Mouse (Mus musculus) liver, embryonic 13.5 days (tissue): ENCODE measurements around the gene Iqca. TPM values are rescaled to one million over a fixed set of nuclear protein-coding genes. Genes with fewer than 3 reads are reported as not detected.

Experiments used
- ATAC-seq: fragments of 200-750 bp; cut with Nextera tagmentation; 2 replicates; pipeline ENCODE4 v1.8.0; 2017; ENCODE audit warnings: low read depth, mild to moderate bottlenecking, moderate number of reproducible peaks, moderate library complexity
- DNase-seq: peaks from one replicate; pipeline ENCODE4 v3.0.0; 2022
- H3K27ac ChIP-seq: fragments of 300-500 bp; sonication (generic); 2 replicates; pipeline ENCODE4 v1.5.1; 2015; ENCODE audit warnings: moderate library complexity, mild to moderate bottlenecking, inconsistent platforms
- H3K27me3 ChIP-seq: fragments of 300-500 bp; sonication (generic); 2 replicates; pipeline ENCODE4 v1.6.1; 2015; ENCODE audit warnings: mild to moderate bottlenecking, inconsistent platforms
- H3K36me3 ChIP-seq: fragments of 300-500 bp; sonication (generic); 2 replicates; pipeline ENCODE4 v1.6.1; 2015; ENCODE audit warnings: mild to moderate bottlenecking, inconsistent platforms
- H3K4me1 ChIP-seq: fragments of 300-500 bp; sonication (generic); replicated peaks from 2 replicates; pipeline ENCODE4 v1.6.1; 2015; ENCODE audit warnings: inconsistent platforms
- H3K4me2 ChIP-seq: fragments of 300-500 bp; sonication (generic); 2 replicates; pipeline ENCODE4 v1.6.1; 2015; ENCODE audit warnings: inconsistent platforms, mild to moderate bottlenecking, moderate library complexity
- H3K4me3 ChIP-seq: fragments of 300-500 bp; sonication (generic); replicated peaks from 2 replicates; pipeline ENCODE4 v1.5.1; 2015; ENCODE audit warnings: mild to moderate bottlenecking, inconsistent platforms
- H3K9ac ChIP-seq: fragments of 300-500 bp; sonication (generic); 2 replicates; pipeline ENCODE4 v1.6.1; 2015; ENCODE audit warnings: mild to moderate bottlenecking, inconsistent platforms
- H3K9me3 ChIP-seq: fragments of 300-500 bp; sonication (generic); replicated peaks from 2 replicates; pipeline ENCODE4 v1.6.1; 2016; ENCODE audit warnings: inconsistent platforms
- WGBS: fragments of 180-500 bp; shearing (Covaris S2); methylation state at CpG from one replicate; pipeline ENCODE4 v1.1.7; 2015; ENCODE audit not compliant: insufficient replicate concordance; 5-methylcytosine and 5-hydroxymethylcytosine counted together
- polyA plus RNA-seq: library from polyadenylated mRNA; unstranded; fragments of >200 nt; fragmentation: Nextera tagmentation; extraction: Ambion mirVana; gene quantifications from 2 replicates; pipeline ENCODE4 v1.2.1, GENCODE M21; 2015

Gene Iqca
- polyA plus RNA-seq, 1 experiment from 2014 or later, result not detected

DNA sequence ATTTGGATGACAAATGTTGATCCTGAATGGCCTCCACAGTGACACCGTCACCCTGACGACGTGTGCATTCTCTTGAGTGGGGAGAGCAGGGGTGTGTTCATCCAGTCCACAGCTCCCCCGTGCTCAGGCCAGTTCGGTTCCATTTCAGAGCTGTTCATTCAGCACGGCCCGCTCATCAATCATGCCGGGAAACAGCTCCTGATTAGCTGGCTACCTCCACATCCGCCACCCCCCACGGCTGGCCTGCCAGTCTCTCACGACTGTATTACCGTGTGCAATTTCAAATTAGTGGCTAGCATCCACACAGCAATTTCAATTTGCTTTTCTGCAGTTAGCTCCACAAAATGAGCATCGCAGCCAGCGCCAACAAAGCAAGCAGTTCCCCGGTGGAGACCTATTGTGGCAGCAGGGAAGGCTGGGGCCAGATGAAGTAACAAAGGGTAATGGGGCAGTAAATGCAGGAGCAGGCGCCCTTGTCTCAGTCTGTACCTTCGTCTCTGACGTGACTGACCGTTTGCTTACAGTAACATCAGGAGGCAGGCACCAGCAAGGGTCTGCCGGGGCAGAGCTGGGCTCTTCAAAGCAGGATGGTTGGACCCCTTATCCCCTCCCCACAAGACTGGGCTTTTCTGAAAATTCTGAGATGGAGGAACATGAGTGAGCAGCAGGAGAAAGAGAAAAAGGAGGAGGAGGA is 103.0 kb downstream of the Iqca start:
- no peak for DNase-seq

GRCm38 (mm10) chr1:90028305-90028704 is 124.9 kb downstream of the Iqca start:
- H3K4me1 ChIP-seq, result no peaks in the 10 kb centered on the region
- ATAC-seq (no peak), DNase-seq (no peak)
- H3K4me3 ChIP-seq, result no peak overlapping the region
- 48% methylated on average over 2 of the region's 2 CpGs for whole genome bisulfite sequencing
- no peaks in the 10 kb centered on the region for H3K27me3 ChIP-seq
- H3K27ac ChIP-seq, result no peak overlapping the region
- H3K9ac ChIP-seq, result no peak overlapping the region
- H3K9me3 ChIP-seq, result no peaks in the 10 kb centered on the region
- H3K36me3 ChIP-seq, result no peaks in the 10 kb centered on the region
- H3K4me2 ChIP-seq, result no peak overlapping the region

More for the DNA sequence above, 103.0 kb downstream of the Iqca start:
- Histone ChIP-seq H3K4me2 (no peak overlapping the region), H3K9ac (no peak overlapping the region), H3K36me3 (no peaks in the 10 kb centered on the region), H3K27me3 (peaks cover 9% of the 10 kb centered on the region), H3K9me3 (no peaks in the 10 kb centered on the region), H3K4me1 (no peaks in the 10 kb centered on the region), H3K27ac (no peak overlapping the region), H3K4me3 (no peak overlapping the region)
- no peak for ATAC-seq
- WGBS, result 41% methylated on average over 20 of the region's 20 CpGs

GRCm38 (mm10) chr1:90026945-90027344 is 126.3 kb downstream of the Iqca start:
- H3K27me3 ChIP-seq, result no peaks in the 10 kb centered on the region
- ATAC-seq (no peak), DNase-seq (no peak)
- WGBS, result 14% methylated on average over 3 of the region's 3 CpGs
- H3K9ac ChIP-seq, result no peak overlapping the region
- no peak overlapping the region for H3K27ac ChIP-seq
- H3K4me2 ChIP-seq, result no peak overlapping the region
- H3K4me1 ChIP-seq, result no peaks in the 10 kb centered on the region
- no peaks in the 10 kb centered on the region for H3K36me3 ChIP-seq
- H3K4me3 ChIP-seq, result no peak overlapping the region
- no peaks in the 10 kb centered on the region for H3K9me3 ChIP-seq

DNA sequence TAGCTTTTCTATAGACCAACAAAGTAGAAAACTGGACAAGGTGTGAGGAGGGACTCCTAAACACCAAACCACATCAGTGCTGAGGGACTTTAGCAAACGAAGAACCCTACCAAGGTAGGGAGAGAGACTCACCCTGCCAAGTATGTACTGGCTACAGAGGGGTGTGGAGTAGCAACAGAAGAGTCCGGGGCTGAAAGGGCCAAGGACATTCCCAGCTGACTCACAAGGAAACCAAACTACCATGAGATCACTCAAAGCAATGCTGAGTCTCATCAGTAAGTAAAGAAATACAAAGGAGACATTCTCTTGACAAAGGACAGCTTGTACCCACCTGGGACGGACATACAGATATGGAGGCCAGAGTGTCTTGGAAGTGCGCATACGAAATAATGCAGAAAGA is 132.9 kb downstream of the Iqca start:
- no peaks in the 10 kb centered on the region for H3K9me3 ChIP-seq
- H3K4me1 ChIP-seq, result no peaks in the 10 kb centered on the region
- H3K9ac ChIP-seq, result no peak overlapping the region
- WGBS, result 62% methylated on average over 5 of the region's 5 CpGs
- H3K4me2 ChIP-seq, result no peak overlapping the region
- no peaks in the 10 kb centered on the region for H3K36me3 ChIP-seq
- H3K27me3 ChIP-seq, result no peaks in the 10 kb centered on the region
- no peak for ATAC-seq
- DNase-seq, result no peak
- no peak overlapping the region for H3K27ac ChIP-seq
- H3K4me3 ChIP-seq, result no peak overlapping the region

- Histone ChIP-seq H3K4me2 (no peak overlapping the region), H3K36me3 (no peaks in the 10 kb centered on the region), H3K27ac (no peak overlapping the region), H3K4me3 (no peak overlapping the region), H3K9ac (no peak overlapping the region), H3K27me3 (no peaks in the 10 kb centered on the region), H3K4me1 (no peaks in the 10 kb centered on the region), H3K9me3 (no peaks in the 10 kb centered on the region)
- WGBS, result 45% methylated on average over 6 of the region's 6 CpGs
- no peak for ATAC-seq
- DNase-seq, result no peak
Observed at GRCm38 (mm10) chr1:90018071-90018470, 135.1 kb downstream of the Iqca start.

DNA sequence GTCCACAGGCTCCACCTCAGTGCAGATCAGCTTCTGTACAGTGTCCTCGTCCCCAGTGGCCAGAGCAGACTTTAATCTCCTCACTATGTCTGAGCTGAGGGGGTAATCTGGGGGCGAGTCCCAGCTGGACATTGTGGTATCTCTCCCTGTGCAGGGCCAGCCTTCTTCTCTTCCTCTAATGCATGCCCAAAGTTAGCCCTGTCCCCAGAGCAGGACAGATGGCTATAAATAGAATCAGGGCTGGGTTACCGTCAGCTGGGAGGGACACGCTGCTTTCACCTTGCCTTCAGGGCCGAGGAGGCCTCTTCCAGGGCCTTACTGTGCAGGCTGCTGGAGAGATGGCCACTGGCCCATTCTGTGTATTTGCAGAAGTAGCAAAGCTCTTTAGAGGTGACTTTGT is 138.8 kb downstream of the Iqca start, which contains the start of gene Asb18:
Gene Asb18, minus strand, starts transcription at position 221 of the 400 bp plus-strand sequence.
- no peaks in the 10 kb centered on the region for H3K36me3 ChIP-seq
- H3K27ac ChIP-seq, result no peak within 1 kb of the TSS
- no peak within 1 kb of the TSS for H3K4me3 ChIP-seq
- H3K9ac ChIP-seq, result no peak within 1 kb of the TSS
- 46% methylated on average over 5 of the region's 5 CpGs for WGBS
- DNase-seq (no peak), ATAC-seq (no peak)
- H3K9me3 ChIP-seq, result no peaks in the 10 kb centered on the region
- no peaks in the 10 kb centered on the region for H3K27me3 ChIP-seq
- H3K4me2 ChIP-seq, result no peak within 1 kb of the TSS
- no peaks in the 10 kb centered on the region for H3K4me1 ChIP-seq

- Histone ChIP-seq H3K4me1 (no peaks in the 10 kb centered on the region), H3K9me3 (no peaks in the 10 kb centered on the region), H3K36me3 (no peaks in the 10 kb centered on the region), H3K4me3 (no peak overlapping the region), H3K4me2 (no peak overlapping the region), H3K27me3 (no peaks in the 10 kb centered on the region), H3K9ac (no peak overlapping the region), H3K27ac (no peak overlapping the region)
- 58% methylated on average over 5 of the region's 5 CpGs for WGBS
- ATAC-seq (no peak), DNase-seq (no peak)
Observed at GRCm38 (mm10) chr1:90013273-90013672, 139.9 kb downstream of the Iqca start.

DNA sequence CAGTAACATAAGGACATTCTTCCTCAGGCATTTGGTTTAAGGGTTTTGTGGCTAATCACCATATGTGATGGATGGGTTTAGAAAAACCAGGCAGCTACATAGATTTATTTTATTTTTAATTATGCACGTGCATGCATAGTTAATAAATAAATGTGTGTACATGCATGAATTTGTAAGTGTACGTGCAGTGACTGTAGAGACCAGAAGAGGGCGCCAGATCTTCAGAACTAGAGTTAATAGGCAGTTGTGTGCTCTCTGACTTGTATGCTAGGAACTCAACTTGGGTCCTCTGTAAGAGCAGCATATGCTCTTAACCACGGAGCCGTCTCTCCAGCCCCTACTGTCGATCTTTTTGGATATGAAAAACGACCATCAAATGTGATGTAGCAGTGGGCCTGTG is 140.4 kb downstream of the Iqca start:
- Histone ChIP-seq H3K36me3 (no peaks in the 10 kb centered on the region), H3K27me3 (no peaks in the 10 kb centered on the region), H3K4me3 (no peak overlapping the region), H3K4me2 (no peak overlapping the region), H3K4me1 (no peaks in the 10 kb centered on the region), H3K27ac (no peak overlapping the region), H3K9me3 (no peaks in the 10 kb centered on the region), H3K9ac (no peak overlapping the region)
- no peak for ATAC-seq
- 55% methylated on average over 7 of the region's 7 CpGs for WGBS
- DNase-seq, result no peak

- Histone ChIP-seq H3K9ac (no peak overlapping the region), H3K4me1 (no peaks in the 10 kb centered on the region), H3K9me3 (no peaks in the 10 kb centered on the region), H3K4me2 (no peak overlapping the region), H3K27me3 (no peaks in the 10 kb centered on the region), H3K36me3 (no peaks in the 10 kb centered on the region), H3K27ac (no peak overlapping the region), H3K4me3 (no peak overlapping the region)
- ATAC-seq, result no peak
- WGBS, result 60% methylated on average over 3 of the region's 3 CpGs
- DNase-seq, result no peak
Observed at GRCm38 (mm10) chr1:90012168-90012567, 141.0 kb downstream of the Iqca start.

GRCm38 (mm10) chr1:90010077-90010476 is 143.1 kb downstream of the Iqca start:
- Histone ChIP-seq H3K9me3 (no peaks in the 10 kb centered on the region), H3K27me3 (no peaks in the 10 kb centered on the region), H3K36me3 (no peaks in the 10 kb centered on the region), H3K27ac (no peak overlapping the region), H3K4me3 (no peak overlapping the region), H3K4me2 (no peak overlapping the region), H3K9ac (no peak overlapping the region), H3K4me1 (no peaks in the 10 kb centered on the region)
- ATAC-seq (no peak), DNase-seq (no peak)
- WGBS, result 46% methylated on average over 1 of the region's 1 CpGs

DNA sequence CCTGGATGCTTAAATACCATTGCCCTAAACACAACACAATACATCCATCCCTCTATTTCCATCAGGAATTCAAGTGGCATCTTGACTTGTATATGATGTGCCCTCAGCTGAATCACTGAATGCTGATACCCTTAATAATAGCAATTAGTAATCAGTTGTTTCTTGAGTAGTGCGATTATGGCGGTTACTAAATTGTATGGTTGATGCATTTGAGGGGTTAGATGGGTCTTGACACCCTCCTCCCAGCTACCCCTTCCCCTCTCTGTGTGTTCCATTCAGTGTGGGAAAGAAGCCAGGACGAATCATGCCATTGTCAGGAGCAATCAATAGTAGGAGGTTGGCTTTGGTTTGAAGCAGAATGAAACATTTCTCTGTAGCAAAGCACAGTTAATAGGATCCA is 144.0 kb downstream of the Iqca start:
- Histone ChIP-seq H3K9ac (no peak overlapping the region), H3K36me3 (no peaks in the 10 kb centered on the region), H3K9me3 (no peaks in the 10 kb centered on the region), H3K4me1 (no peaks in the 10 kb centered on the region), H3K4me2 (no peak overlapping the region), H3K4me3 (no peak overlapping the region), H3K27ac (no peak overlapping the region), H3K27me3 (no peaks in the 10 kb centered on the region)
- DNase-seq (no peak), ATAC-seq (no peak)
- 49% methylated on average over 3 of the region's 3 CpGs for WGBS

- H3K27ac ChIP-seq, result no peak overlapping the region
- H3K36me3 ChIP-seq, result no peaks in the 10 kb centered on the region
- H3K4me3 ChIP-seq, result no peak overlapping the region
- H3K9ac ChIP-seq, result no peak overlapping the region
- no peaks in the 10 kb centered on the region for H3K9me3 ChIP-seq
- H3K27me3 ChIP-seq, result no peaks in the 10 kb centered on the region
- H3K4me2 ChIP-seq, result no peak overlapping the region
- ATAC-seq, result no peak
- no peak for DNase-seq
- WGBS, result 60% methylated on average over 14 of the region's 14 CpGs
- H3K4me1 ChIP-seq, result no peaks in the 10 kb centered on the region
Observed at GRCm38 (mm10) chr1:90006666-90007065, 146.5 kb downstream of the Iqca start.
